Mouse (Mus musculus) lung, postnatal 14 days (tissue): ENCODE data around the gene Dmpk.
A peak's percentile ranks its signal among the peaks of the same experiment; 100 is the strongest.
"Not testable (repeated sequence)": the region's sequence is repeated elsewhere in the genome, so short reads cannot be mapped to it uniquely, and the experiment has no call there.

Experiments
- DNase-seq: peaks from one replicate; pipeline ENCODE4 v3.0.0; 2021

Dmpk gene

DNA sequence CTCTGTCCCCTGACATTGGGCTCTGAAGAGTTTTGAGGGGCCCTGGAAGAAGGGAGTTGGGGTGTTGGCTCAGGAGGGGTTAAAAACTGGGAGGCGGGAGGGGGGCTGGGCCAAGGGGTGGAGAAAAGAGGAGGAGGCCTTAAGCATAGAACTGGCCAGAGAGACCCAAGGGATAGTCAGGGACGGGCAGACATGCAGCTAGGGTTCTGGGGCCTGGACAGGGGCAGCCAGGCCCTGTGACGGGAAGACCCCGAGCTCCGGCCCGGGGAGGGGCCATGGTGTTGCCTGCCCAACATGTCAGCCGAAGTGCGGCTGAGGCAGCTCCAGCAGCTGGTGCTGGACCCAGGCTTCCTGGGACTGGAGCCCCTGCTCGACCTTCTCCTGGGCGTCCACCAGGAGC, at the start of gene Dmpk:
Gene Dmpk (plus strand): TSS at position 149 of the 400 bp plus-strand sequence.
- no peak for DNase-seq

DNA sequence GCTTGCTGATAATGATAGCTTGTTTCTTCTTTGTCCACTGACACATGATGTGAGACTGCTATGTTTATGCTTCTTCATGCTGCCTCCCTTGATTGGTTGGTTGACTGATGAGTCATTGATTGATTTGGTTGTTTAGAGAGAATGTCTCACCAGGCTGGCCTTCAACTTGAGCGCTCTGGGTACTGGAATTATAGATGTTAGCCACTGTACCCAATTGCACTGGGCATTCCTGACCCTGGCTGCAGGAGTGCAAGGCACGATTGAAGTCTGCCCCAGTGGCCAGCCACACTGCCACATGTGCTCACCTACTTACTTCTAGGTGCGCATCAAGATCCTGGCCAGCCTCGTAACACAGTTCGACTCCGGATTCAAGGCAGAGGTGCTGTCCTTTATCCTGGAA, 39.0 kb upstream of the Dmpk start:
- DNase-seq = no peak

DNA sequence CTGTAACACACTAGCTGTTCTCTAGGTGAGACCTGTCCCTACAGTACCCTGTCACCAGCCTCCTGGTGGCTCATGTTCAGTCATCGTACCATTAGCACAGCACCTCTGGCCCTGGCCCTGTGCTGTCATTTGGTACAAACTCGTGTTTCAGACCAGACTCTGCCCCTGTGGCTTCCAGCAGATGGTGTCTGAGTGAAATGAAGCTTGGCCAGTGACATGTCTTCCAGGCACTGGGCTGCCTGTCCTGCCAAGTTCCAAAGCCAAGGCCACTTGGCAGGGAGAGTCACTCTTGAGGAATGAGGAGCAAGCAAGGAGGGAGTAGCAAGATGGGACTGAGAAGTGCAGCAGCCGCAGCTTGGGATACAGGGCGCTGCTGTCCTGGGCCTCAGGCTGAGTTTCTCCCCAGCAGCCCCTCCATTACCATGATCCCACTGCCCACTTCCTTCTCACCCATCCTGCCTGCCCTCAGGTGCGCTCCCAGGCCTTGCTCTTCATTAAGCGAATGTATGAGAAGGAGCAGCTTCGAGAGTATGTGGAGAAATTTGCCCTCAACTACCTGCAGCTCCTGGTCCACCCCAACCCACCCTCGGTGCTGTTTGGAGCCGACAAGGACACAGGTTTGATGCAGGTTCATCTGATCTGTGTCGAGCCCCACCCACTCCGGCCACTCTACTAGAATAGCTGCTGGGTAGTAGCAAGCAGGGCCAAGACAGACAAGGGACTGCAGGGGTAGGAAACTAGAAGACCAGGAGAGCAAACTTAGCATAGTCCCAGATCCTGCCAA, 37.2 kb upstream of the Dmpk start:
- DNase-seq = peak; percentile 16

DNA sequence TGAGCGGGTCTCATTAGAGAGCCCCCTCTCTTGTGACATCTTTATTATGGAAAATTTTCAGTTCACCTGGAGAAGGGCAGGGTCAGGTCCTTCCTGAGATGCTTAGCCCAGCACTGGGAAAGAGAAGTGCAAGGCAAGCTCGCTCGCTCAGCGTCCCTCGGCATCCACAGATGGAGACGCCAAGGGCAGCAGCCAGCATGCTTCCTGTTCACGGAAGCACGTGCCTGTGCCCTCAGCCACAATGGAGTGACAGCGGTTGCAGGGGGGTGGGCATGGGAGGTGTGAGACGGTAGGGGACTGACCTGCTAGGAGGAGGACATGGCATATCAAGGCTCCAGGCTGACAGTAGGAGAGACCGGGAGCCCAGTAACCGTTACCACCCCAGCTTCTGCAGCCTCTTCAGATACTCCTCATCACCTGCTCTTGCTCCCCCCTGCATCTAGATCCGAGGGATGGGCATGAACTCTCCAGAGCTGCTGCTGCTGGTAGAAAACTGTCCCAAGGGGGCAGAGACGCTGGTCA, 35.6 kb upstream of the Dmpk start:
- DNase-seq = no peak

DNA sequence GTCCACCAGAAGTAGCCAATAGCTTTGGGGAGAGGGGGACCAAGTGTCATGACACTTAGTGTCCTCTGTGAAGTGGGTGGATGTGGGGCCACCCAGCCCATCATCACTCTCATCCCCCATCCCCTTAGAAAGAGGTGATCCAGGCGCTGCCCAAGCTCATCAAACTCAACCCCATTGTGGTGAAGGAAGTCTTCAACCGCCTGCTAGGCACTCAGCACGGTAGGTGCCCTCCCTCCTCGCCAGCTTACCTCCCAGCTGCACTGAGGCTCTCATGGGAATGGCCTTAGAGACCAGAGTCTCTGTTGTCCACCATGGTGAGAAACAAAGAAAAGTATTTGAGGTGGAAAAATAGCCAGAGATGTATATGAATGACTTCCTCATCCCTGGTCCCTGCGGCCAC, 34.4 kb upstream of the Dmpk start:
- no peak for DNase-seq

DNA sequence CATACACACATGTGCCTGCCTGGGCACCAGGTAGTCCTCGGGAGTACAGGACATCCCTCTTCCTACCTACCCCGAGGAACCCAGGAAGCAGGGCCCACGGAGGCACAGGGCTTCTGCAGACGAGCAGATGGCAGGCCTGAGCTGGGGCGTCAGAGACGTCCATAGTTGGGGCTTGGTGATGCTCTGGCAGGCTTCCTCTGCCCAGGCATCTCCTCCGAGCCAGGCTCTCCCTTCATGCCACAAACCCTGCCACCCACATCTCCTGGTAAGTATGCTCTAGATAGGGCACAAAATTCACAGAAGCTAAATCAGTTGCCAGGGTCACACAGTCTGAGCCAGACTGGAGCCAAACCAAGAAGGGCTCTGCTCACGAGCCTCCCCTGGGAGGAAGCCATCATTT, 33.5 kb upstream of the Dmpk start:
- no peak for DNase-seq

DNA sequence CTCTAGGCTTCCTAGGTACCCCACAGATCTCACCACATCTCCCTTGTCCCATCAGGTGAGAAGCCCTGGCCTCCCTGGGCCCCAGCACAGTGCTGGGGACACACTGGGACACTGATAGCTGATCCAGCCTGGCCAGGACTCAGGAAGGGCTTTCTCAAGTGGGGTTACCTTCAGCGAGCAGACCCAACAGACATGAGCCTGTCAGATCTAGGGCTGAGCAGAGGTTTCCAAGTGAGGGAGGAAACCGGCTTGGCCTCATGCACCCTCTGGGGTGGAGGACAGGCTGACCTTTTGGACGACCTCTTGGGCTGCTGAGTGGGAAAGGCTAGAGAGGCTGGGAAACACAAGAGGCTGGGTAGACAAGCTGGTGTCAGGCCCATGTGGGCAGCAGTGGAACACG, 32.5 kb upstream of the Dmpk start:
- no peak for DNase-seq

DNA sequence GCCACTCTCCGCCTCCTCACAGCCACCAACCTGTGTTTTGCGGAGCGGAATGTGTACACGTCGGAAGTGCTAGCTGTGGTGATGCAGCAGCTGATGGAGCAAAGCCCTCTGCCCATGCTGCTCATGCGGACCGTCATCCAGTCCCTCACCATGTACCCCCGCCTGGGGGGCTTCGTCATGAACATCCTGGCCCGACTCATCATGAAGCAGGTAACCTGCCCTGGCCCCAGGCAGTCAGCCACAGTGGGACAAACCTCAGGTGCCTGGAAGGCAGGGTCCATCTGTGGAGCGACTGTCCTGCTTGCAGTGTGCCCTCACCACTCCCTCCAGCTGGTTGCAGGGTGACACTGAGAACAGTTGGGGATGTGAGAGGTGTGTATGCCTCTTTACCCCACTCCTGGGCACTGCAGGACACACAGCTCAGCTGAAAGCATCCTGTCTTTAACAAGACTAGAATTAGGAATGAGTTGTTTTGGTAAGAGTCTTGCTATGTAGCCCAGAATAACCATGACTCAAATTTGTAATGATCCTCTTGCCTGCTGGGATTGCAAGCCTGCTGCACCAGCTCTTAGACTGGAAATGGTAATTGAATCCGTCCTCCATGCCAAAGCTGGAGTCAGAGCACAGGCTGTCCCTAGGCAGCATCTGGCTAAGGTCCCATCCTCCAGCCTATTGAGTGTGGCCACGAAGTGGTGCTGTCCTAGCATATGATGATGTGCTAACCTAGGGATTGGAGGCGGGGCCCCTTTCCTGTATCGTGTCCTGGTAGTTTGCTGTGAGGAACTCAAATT, 31.1 kb upstream of the Dmpk start:
- no peak for DNase-seq

DNA sequence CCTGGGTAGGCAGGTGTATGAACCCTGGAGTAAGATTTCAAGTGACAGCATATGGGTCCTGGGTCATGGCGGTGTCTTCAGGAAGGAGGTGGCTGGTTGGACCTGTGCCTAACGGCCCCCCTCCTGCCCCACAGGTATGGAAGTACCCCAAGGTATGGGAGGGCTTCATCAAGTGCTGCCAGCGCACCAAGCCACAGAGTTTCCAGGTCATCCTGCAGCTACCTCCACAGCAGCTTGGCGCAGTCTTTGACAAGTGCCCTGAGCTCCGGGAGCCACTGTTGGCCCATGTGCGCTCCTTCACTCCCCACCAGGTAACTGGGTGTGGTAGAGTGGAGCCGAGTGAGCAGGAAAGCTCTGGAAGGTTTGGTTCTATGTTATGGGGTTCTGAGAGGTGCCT, 30.5 kb upstream of the Dmpk start:
- no peak for DNase-seq

DNA sequence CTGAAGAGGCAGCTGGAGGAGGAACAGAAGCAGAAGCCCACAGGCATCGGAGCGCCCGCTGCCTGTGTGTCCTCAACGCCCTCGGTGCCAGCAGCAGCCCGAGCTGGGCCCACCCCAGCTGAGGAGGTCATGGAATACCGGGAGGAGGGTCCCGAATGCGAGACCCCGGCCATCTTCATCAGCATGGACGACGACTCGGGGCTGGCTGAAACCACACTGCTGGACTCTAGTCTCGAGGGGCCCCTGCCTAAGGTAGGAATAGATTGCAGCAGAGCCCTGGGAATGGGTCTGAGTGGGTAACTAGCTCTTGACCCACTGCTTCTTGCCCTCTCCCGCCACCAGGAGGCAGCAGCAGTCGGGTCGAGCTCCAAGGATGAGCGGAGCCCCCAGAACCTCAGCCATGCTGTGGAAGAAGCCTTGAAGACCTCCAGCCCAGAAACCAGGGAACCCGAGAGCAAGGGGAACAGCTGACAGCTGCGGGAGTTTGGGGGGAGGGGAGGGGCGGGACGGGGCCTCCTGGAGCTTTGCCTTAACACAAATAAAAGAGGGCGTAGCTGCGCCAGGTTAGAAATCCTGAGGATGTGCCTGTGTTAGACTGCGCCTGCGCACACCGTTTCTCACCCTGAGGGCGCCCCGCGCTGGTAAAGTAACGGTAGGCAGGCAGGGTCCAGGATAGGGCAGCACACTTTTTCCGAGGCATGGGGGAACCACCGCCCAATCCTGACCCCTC, 29.4 kb upstream of the Dmpk start, which contains the start of gene Rsph6a:
Gene Rsph6a (plus strand): TSS at position 644 of the 730 bp plus-strand sequence.
- DNase-seq = peak; percentile 34

DNA sequence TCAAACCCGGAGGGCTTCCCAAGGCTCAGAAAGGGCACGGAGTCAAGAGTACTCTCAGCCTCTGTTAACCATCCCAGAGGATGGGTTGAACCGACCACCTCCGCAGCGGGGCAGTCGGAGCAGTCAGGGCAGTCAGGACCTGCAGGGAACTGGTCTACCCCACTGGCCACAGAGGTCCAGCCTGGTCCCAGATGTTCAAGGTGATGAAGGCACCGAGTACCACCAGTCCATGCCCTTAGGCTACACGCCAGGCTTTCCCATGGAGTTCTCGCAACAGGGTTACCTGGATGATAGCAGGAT, 28.9 kb upstream of the Dmpk start:
- DNase-seq = no peak

DNA sequence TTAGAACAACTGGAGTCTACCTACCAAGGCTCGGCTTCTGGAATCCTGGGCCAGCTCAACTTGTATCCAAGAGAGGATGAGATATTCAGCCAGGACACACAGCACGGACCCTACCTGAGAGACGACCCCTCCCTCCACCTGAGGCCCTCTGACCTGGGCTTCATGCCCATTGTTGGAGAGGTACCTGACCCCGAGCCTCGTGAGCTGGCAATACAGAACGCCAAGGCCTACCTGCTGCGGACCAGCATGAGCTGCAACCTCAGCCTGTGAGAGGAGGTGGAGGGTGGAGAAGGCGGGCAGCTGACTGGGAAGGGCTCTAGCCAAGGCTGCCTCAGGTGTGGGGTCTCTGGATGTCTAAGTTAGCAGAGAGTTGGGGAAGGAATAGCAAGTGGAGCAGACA, 28.5 kb upstream of the Dmpk start:
- no peak for DNase-seq

DNA sequence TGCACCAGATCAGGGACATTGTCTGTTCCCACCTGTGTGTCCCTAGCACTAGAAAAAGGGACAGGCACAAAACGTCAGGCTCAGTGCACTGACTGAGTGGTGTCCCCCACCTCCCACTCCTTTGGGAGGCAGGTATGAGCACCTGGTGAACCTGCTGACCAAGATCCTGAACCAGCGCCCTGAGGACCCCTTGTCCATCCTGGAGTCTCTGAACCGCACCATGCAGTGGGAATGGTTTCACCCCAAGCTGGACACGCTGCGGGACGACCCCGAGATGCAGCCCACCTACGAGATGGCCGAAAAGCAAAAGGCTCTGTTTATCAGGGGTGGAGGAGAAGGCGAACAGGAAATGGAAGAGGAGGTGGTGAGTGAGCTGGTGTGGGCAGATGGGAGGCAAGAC, 26.2 kb upstream of the Dmpk start:
- no peak for DNase-seq

DNA sequence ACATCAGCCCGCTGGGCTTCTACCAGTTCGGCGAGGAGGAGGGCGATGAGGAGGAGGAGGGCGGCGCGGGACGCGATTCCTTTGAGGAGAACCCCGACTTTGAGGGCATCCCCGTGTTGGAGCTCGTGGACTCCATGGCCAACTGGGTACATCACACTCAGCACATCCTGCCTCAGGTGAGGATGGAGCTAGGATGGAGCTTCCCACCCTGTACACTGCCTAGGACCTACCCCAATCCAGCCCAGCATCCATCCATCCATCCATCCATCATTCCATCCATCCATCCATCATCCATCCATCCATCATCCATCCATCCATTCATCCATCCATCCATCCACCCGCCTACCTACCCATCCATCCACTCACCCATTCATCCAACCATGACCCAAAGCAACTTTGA, 17.8 kb upstream of the Dmpk start:
- no peak for DNase-seq

DNA sequence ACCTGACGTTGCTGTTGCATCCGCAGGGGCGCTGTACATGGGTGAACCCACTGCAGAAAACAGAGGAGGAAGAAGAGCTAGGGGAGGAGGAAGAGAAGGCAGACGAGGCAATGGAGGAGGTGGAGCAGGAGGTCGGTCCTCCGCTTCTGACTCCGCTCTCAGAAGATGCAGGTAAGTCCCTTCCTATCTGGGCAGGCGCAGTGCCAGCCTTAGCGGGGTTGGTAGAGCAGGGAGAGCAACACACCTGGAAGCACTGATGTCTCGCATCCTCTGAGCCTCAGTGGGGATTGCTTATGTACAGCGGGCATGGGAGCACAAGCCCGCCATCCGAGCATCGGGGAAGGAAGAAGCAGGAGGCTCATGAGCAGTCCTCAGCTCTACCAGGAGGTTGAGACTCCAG, 16.6 kb upstream of the Dmpk start:
- no peak for DNase-seq

DNA sequence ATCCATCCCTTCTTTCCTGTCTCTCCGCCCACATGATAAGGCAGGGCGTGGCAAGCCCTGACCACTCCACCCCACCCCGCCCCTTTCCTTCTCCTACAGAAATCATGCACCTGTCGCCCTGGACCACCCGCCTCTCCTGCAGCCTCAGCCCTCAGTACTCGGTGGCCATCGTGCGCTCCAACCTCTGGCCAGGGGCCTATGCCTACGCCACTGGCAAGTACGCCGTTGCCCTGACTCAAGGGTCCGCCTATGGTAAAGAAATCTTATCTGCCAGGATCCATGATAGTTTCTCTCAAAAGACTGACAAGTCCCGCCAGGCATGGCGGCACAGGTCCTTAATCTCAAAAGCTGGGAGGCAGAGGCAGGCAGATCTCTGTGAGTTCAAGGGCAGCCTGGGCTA, 15.7 kb upstream of the Dmpk start:
- no peak for DNase-seq

DNA sequence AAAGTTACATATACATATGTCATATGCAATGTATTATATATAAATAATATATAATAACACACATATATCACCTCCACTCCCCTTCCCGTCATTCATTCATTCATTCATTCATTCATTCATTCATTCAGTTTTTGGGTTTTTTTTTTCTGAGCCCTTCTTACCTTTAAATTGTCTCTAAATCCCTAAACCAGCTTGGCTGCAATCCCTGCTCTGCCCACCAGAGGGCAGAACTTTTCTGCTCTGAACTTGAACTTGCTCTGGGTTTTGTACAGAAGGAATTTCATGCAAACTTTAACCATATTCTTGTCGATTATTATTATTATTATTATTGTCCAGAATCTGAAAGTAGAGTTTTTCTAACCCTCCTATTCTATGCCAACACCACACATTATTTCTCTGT, 14.9 kb upstream of the Dmpk start:
- peak; percentile 83 for DNase-seq

DNA sequence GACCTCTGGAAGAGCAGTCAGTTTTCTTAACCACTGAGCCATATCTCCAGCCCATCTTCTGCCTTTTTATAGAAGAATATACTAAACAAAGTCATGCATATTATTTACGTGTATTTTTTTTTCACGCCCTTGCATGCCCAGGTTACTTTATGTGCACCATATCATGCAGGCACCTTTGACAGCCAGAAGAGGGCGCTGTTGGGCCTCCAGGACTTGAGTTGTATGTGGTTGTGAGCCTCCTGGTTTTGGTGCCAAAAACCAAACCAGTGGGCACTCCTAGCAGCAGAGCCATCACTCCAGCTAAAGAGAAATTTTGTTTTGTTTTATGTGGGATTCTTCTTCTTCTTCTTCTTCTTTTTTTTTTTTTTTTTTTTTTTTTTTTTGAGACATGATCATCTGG, 14.1 kb upstream of the Dmpk start:
- no peak for DNase-seq

DNA sequence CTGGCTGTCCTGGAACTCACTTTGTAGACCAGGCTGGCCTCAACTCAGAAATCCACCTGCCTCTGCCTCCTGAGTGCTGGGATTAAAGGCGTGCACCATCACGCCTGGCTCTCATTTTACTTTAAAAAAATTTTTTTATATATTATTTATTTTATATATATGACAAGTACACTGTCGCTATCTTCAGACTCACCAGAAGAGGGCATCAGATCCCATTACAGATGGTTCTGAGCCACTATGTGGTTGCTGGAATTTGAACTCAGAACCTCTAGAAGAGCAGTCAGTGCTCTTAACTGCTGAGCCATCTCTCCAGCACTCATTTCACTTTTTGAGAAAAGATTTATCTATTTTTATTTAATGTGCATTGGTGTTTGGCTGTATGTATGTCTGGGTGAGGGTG, 12.6 kb upstream of the Dmpk start:
- not testable (repeated sequence) for DNase-seq

DNA sequence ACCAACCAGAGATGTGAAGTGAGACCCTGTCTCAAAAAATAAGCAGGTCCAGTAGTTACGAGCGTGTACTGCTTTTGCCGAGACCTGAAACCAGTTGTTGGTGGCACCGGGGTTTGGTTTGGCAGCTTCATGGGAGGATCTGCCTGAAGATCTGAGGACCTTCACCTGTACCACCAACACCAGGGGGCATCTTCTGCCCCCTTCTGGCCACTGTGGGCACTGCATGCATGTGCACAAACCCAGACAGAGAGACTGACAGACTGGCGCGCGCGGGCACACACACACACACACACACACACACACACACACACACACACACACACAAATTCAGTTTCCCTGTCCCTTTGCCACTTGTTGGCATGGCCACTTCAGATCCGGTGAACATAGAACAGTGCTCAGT, 10.1 kb upstream of the Dmpk start:
- DNase-seq = peak; percentile 48

DNA sequence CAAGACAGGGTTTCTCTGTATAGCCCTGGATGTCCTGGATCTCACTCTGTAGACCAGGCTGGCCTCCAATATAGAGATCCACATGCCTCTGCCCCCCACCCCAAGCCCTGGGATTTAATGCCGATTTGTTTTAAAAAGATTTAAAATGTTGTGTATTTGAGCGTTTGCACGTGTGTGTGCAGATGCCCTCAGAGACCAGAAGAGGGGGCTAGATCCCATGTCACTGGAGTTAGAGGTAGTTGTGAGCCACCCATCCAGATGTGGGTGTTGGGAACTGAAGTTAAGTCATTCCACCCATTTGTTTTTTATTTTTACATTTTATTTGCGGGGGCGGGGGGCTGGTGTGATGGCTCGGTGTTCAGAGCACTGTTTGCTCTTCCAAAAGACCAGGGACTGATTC, 9.2 kb upstream of the Dmpk start:
- no peak for DNase-seq

DNA sequence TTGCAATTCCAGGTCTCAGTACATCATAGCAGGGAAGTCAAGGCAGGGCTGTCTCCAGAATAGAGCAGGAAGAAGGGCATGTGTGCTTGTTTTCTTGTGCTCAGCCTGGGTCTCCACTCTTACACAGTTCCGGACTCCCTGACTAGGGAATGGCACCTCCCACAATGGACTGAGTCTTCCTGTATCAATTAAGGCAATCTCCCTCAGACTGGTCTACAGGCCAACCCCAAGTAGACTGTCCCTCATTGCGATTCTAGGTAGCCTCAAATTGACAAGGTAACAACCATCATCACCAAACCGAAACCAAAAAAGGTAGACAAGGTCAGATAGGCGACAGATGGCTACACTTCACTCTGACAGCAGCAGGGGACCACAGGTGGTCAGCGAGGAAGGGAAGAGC, 8.4 kb upstream of the Dmpk start:
- no peak for DNase-seq

DNA sequence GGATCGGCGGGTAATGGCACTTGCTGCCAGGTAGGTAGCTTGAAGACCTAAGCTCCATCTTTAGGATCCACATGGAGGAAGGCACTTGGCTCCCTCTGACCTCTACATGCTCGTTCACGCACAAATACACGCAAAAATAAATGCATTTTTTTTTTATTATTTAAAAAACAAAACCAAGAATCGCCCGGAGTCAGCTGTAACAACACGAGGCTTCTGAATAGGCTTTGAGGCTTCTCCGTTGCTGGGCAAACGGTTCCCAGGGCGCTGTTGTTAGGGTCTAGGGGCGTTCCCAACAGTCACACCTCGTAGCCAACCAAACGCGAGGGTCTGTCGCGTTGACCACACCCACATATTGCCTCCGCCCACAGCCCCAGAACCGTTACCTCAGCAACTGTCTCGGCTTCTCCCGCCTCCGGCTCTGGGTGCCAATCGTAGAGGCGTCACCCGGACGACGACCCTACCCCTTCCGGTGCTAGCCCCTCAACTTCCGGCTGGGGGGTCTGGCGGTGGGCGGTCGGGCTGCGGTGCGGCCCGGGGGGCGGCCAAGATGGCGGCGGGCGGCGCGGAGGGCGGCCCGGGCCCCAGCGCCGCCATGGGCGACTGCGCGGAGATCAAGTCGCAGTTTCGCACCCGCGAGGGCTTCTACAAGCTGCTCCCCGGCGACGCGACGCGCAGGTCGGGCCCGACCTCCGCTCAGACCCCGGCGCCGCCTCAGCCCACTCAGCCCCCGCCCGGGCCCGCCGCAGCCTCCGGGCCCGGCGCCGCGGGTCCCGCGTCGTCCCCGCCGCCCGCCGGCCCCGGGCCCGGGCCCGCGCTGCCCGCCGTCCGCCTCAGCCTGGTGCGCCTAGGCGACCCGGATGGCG, 7.7 kb upstream of the Dmpk start, which contains the start of gene Dmwd:
Gene Dmwd (plus strand): TSS at position 505 of the 863 bp plus-strand sequence.
- DNase-seq = peak; percentile 93
